ENCODE assay signal across 30 mouse cellular contexts in the genomic region with DNA sequence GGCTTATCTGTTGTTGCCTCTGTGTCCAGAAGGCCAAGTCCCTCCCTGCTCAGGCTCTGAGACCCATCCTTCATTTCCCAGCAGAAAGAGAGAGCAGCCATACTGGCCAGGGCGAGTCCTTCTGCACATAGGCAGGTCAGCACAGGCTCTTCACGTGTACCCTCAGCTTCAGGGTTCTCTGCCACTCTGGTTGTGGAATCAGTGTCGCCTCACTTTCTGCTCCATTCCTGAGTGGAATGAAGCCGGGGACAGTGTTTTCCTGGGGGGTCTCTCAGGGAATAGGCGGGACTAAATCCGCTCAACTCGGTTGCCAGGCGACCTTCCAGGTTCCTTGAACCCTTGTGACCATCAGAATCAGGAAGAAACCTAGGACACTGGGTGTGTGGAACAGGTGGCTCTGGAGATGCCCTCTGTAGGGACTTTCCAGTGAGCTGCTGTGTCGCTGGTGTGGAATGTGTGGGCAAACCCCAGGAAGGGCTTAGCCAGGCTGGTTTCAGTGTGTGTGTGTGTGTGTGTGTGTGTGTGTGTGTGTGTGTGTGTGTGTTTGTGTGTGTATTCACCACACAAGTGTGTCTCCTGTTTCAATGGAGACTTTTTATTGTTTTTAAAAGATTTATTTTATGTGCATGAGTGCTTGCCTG. TPM values are rescaled to one million over a fixed set of nuclear protein-coding genes. Genes with fewer than 3 reads are reported as not detected.
DNase-seq lines count a peak whose midpoint lies in the region; ATAC-seq and TF ChIP-seq lines count a peak whose summit lies in the region.
"Had no signal": no experiment of that assay in that cellular context is flagged by ENCODE, and none has a peak within 500 bp of the region (broad histone marks: within the 10 kb centered on the region; RNA-seq: fewer than 3 reads in every experiment).

No protein-coding gene starts in this region.

- in situ Hi-C loops in Patski (cut with MboI; ENCODE audit: low pct_unique_long_range_greater_than_20kb), result no loop called here

- H3K9me3 ChIP-seq in forebrain, postnatal 0 days (ENCODE audit: low read length), result no peaks in the 10 kb centered on the region
- H3K9me3 ChIP-seq: hindbrain, embryonic 13.5 days; limb, embryonic 13.5 days; midbrain, embryonic 13.5 days; neural tube, embryonic 15.5 days had no signal

- WGBS in lung, adult 2 months, result 72% methylated on average over 9 of the region's 9 CpGs
- 76% methylated on average over 9 of the region's 9 CpGs for WGBS in forebrain, postnatal 0 days
- WGBS in kidney, adult 2 months, result 76% methylated on average over 9 of the region's 9 CpGs

- no peaks in the 10 kb centered on the region for H3K27me3 ChIP-seq in Patski
- H3K27me3 ChIP-seq in forebrain, postnatal 0 days (ENCODE audit: insufficient read depth, low read length), result no peaks in the 10 kb centered on the region
- H3K27me3 ChIP-seq in kidney, adult 2 months (replicated peaks; ENCODE audit: control insufficient read depth, insufficient read depth, low read length), result no peaks in the 10 kb centered on the region
- H3K27me3 ChIP-seq: hindbrain, embryonic 13.5 days; limb, embryonic 13.5 days; midbrain, embryonic 13.5 days; neural tube, embryonic 15.5 days had no signal

- no peak overlapping the region for H3K9ac ChIP-seq in forebrain, postnatal 0 days
- H3K9ac ChIP-seq: hindbrain, embryonic 13.5 days; limb, embryonic 13.5 days; midbrain, embryonic 13.5 days; neural tube, embryonic 15.5 days had no signal

- H3K27ac ChIP-seq in gastrocnemius, adult 2 months, result peak overlapping the region; percentile 85; the same call in 1 of the 2 replicates
- no peak overlapping the region for H3K27ac ChIP-seq in forebrain, postnatal 0 days (ENCODE audit: low read depth, low read length)
- H3K27ac ChIP-seq in kidney, adult 2 months (ENCODE audit: insufficient read depth, low read depth, low read length), result no peak overlapping the region
- H3K27ac ChIP-seq: hindbrain, embryonic 13.5 days; layer of hippocampus, adult 2 months; limb, embryonic 13.5 days; midbrain, embryonic 13.5 days; neural tube, embryonic 15.5 days had no signal

- no peak for TF ChIP-seq CTCF in gastrocnemius, adult 2 months (IDR thresholded peaks at IDR 0.05)
- no peak for TF ChIP-seq CTCF in lung, adult 2 months (IDR thresholded peaks at IDR 0.05; ENCODE audit: insufficient read depth, low read length)
- no peak for TF ChIP-seq CTCF in Patski (IDR thresholded peaks at IDR 0.05)
- TF ChIP-seq CTCF in forebrain, postnatal 0 days (IDR thresholded peaks at IDR 0.05; ENCODE audit: low read depth), result no peak
- no peak for TF ChIP-seq CTCF in kidney, adult 2 months (conservative IDR thresholded peaks at IDR 0.05; ENCODE audit: insufficient read depth, insufficient read length, low read depth, low read length)

- TF ChIP-seq POLR2A in lung, adult 2 months (IDR thresholded peaks at IDR 0.05; ENCODE audit: borderline replicate concordance, extremely low read depth, low read depth, low read length), result no peak
- no peak for TF ChIP-seq POLR2A in kidney, adult 2 months (IDR thresholded peaks at IDR 0.05; ENCODE audit: low read depth, low read length)

- H3K4me2 ChIP-seq in forebrain, postnatal 0 days (ENCODE audit: low read depth), result no peak overlapping the region
- H3K4me2 ChIP-seq: heart, embryonic 11.5 days; hindbrain, embryonic 13.5 days; limb, embryonic 13.5 days; liver, embryonic 11.5 days; midbrain, embryonic 13.5 days; neural tube, embryonic 15.5 days had no signal

- H3K4me3 ChIP-seq in gastrocnemius, adult 2 months, result no peak overlapping the region
- H3K4me3 ChIP-seq in lung, adult 2 months (replicated peaks; ENCODE audit: extremely low read depth, low read depth, low read length), result no peak overlapping the region
- no peak overlapping the region for H3K4me3 ChIP-seq in forebrain, postnatal 0 days (ENCODE audit: low read depth, low read length)
- no peak overlapping the region for H3K4me3 ChIP-seq in kidney, adult 2 months (ENCODE audit: insufficient read depth, low read depth, low read length)
- H3K4me3 ChIP-seq: erythroblast, embryonic 14.5 days; hindbrain, embryonic 13.5 days; layer of hippocampus, adult 2 months; limb, embryonic 13.5 days; midbrain, embryonic 13.5 days; neural tube, embryonic 15.5 days had no signal

- POLR2A ChIA-PET in Patski (lab: Charles Lee), result interaction anchor here (0.7 kb wide), 1 partner anchor 31 kb away, joined by 3 read pairs; the partner anchor contains the start of gene Ttll1

- ATAC-seq in Patski, result peak; percentile 65
- no peak for ATAC-seq in forebrain, postnatal 0 days
- ATAC-seq: activated CD4-positive, CD25-positive, alpha-beta regulatory T cell, adult 4 months; midbrain, embryonic 13.5 days had no signal

- CTCF ChIA-PET in Patski (lab: Charles Lee), result no interaction called here

- peaks cover 9% of the 10 kb centered on the region for H3K4me1 ChIP-seq in lung, adult 2 months (ENCODE audit: control insufficient read depth, insufficient read depth, low read length)
- H3K4me1 ChIP-seq in forebrain, postnatal 0 days (ENCODE audit: insufficient read depth), result no peaks in the 10 kb centered on the region
- peaks cover 20% of the 10 kb centered on the region for H3K4me1 ChIP-seq in kidney, adult 2 months (ENCODE audit: control insufficient read depth, insufficient read depth, low read length)
- H3K4me1 ChIP-seq: hindbrain, embryonic 13.5 days; midbrain, embryonic 13.5 days; neural tube, embryonic 15.5 days had no signal

- peaks cover 13% of the 10 kb centered on the region for H3K36me3 ChIP-seq in forebrain, postnatal 0 days (ENCODE audit: insufficient read depth)
- no peaks in the 10 kb centered on the region for H3K36me3 ChIP-seq in kidney, adult 2 months (ENCODE audit: control insufficient read depth, insufficient read depth, low read length)

- intact Hi-C loops in gastrocnemius, adult 2 months (cut with DNase I), result no loop called here
- intact Hi-C loops in gastrocnemius, postnatal 14 days (cut with DNase I; ENCODE audit: low total_unique reads), result no loop called here

- DNase-seq in gastrocnemius, adult 2 months, result peak; percentile 45
- DNase-seq in gastrocnemius, postnatal 14 days, result no peak
- DNase-seq in lung, postnatal 36 days, result peak; percentile 59
- DNase-seq in lung, adult 2 months, result no peak
- no peak for DNase-seq in Patski (ENCODE audit: low read depth, low spot score)
- DNase-seq in forebrain, postnatal 0 days, result no peak
- no peak for DNase-seq in kidney, adult 2 months
- DNase-seq: adrenal gland, adult 2 months; cerebellum, adult 2 months; cerebellum, postnatal 14 days; gastrocnemius, postnatal 25 days; heart, adult 11 months; heart, postnatal 4 days; kidney, adult 18-20 months; kidney, postnatal 36 days; lung, postnatal 14 days; retina, postnatal 1 day; right cerebral cortex, postnatal 25 days; thymus, postnatal 4 days had no signal

RNA-seq across cellular contexts. Expression of gene Bik, which starts 15.1 kb away (rescaled TPM):
- total RNA-seq in gastrocnemius, adult 2 months (2021), result 1 to 10 TPM in 1 of 2 experiments, under 1 TPM in 1; 0.50 to 1.2 TPM
- total RNA-seq in gastrocnemius, postnatal 14 days (2021), result 1 to 10 TPM; 2.8 to 3.2 TPM
- 21.8 and 25.1 TPM in 2 replicates for polyA plus RNA-seq in lung, adult 2 months (2012; rRNA removed)
- polyA plus RNA-seq in Patski (2021), result 0.15 TPM
- not detected in 2 replicates for total RNA-seq in forebrain, postnatal 0 days (2014; rRNA removed)
- polyA plus RNA-seq in forebrain, postnatal 0 days (2015; fragmentation: Nextera tagmentation; extraction: Ambion mirVana), result 0.33 and 0.84 TPM in 2 replicates
- polyA plus RNA-seq in kidney, adult 2 months (2012; rRNA removed), result 18.9 and 20.8 TPM in 2 replicates
- total RNA-seq: layer of hippocampus, adult 2 months; layer of hippocampus, postnatal 25 days; left cerebral cortex, postnatal 36 days had no signal
- polyA plus RNA-seq: erythroblast, embryonic 14.5 days had no signal

RNA-seq across cellular contexts. Expression of gene Tspo, which starts 21.6 kb away (rescaled TPM):
- total RNA-seq in gastrocnemius, adult 2 months (2021), result 10 to 100 TPM; 22.2 to 22.7 TPM
- 10 to 100 TPM; 24.9 to 33.5 TPM for total RNA-seq in gastrocnemius, postnatal 14 days (2021)
- 396 and 550 TPM in 2 replicates for polyA plus RNA-seq in lung, adult 2 months (2012; rRNA removed)
- 226 TPM for polyA plus RNA-seq in Patski (2021)
- total RNA-seq in forebrain, postnatal 0 days (2014; rRNA removed), result 5.7 and 13.6 TPM in 2 replicates
- 15.3 and 18.0 TPM in 2 replicates for polyA plus RNA-seq in forebrain, postnatal 0 days (2015; fragmentation: Nextera tagmentation; extraction: Ambion mirVana)
- 402 and 410 TPM in 2 replicates for polyA plus RNA-seq in kidney, adult 2 months (2012; rRNA removed)

RNA-seq across cellular contexts. Expression of gene Mcat, which starts 21.8 kb away (rescaled TPM):
- 10 to 100 TPM; 18.6 to 23.8 TPM for total RNA-seq in gastrocnemius, adult 2 months (2021)
- total RNA-seq in gastrocnemius, postnatal 14 days (2021), result 10 to 100 TPM; 20.4 to 21.9 TPM
- polyA plus RNA-seq in lung, adult 2 months (2012; rRNA removed), result 17.4 and 17.9 TPM in 2 replicates
- polyA plus RNA-seq in Patski (2021), result 26.7 TPM
- total RNA-seq in forebrain, postnatal 0 days (2014; rRNA removed), result 50.3 and 53.8 TPM in 2 replicates
- 40.9 and 46.3 TPM in 2 replicates for polyA plus RNA-seq in forebrain, postnatal 0 days (2015; fragmentation: Nextera tagmentation; extraction: Ambion mirVana)
- polyA plus RNA-seq in kidney, adult 2 months (2012; rRNA removed), result 31.8 and 34.3 TPM in 2 replicates

RNA-seq across cellular contexts. Expression of gene Ttll1, which starts 31.1 kb away (rescaled TPM):
- 1 to 10 TPM; 2.5 to 3.8 TPM for total RNA-seq in gastrocnemius, adult 2 months (2021)
- 1 to 10 TPM; 3.6 to 5.1 TPM for total RNA-seq in gastrocnemius, postnatal 14 days (2021)
- polyA plus RNA-seq in lung, adult 2 months (2012; rRNA removed), result 9.0 and 12.6 TPM in 2 replicates
- 28.2 TPM for polyA plus RNA-seq in Patski (2021)
- total RNA-seq in forebrain, postnatal 0 days (2014; rRNA removed), result 39.5 and 47.4 TPM in 2 replicates
- 76.2 and 115 TPM in 2 replicates for polyA plus RNA-seq in forebrain, postnatal 0 days (2015; fragmentation: Nextera tagmentation; extraction: Ambion mirVana)
- polyA plus RNA-seq in kidney, adult 2 months (2012; rRNA removed), result 10.3 and 11.1 TPM in 2 replicates

RNA-seq across cellular contexts. Expression of gene Ttll12, which starts 53.2 kb away (rescaled TPM):
- total RNA-seq in gastrocnemius, adult 2 months (2021), result 1 to 10 TPM; 3.4 to 4.9 TPM
- total RNA-seq in gastrocnemius, postnatal 14 days (2021), result 1 to 10 TPM; 6.3 to 8.3 TPM
- 19.2 and 21.6 TPM in 2 replicates for polyA plus RNA-seq in lung, adult 2 months (2012; rRNA removed)
- 53.0 TPM for polyA plus RNA-seq in Patski (2021)
- 42.9 and 43.3 TPM in 2 replicates for total RNA-seq in forebrain, postnatal 0 days (2014; rRNA removed)
- polyA plus RNA-seq in forebrain, postnatal 0 days (2015; fragmentation: Nextera tagmentation; extraction: Ambion mirVana), result 34.8 and 38.7 TPM in 2 replicates
- 18.0 and 20.5 TPM in 2 replicates for polyA plus RNA-seq in kidney, adult 2 months (2012; rRNA removed)

Comparison
In these comparisons a context has a peak if more than half of its experiments do, and no peak if none do; other contexts are left out.
1. DNase-seq: peak in gastrocnemius, adult 2 months (single experiment) and lung, postnatal 36 days (single experiment); none in gastrocnemius, postnatal 14 days (single experiment), lung, adult 2 months (single experiment), Patski (single experiment), forebrain, postnatal 0 days (single experiment) and kidney, adult 2 months (single experiment).
2. RNA of gene Bik, which starts 15.1 kb away (polyA plus RNA-seq): 21.8 to 25.1 TPM in lung, adult 2 months and 18.9 to 20.8 TPM in kidney, adult 2 months; 0.33 to 0.84 TPM in forebrain, postnatal 0 days and 0.15 TPM in Patski (single experiment); every median in the first group is over 10 times any median in the second.
3. RNA of gene Tspo, which starts 21.6 kb away (polyA plus RNA-seq): 402 to 410 TPM in kidney, adult 2 months, 396 to 550 TPM in lung, adult 2 months and 226 TPM in Patski (single experiment); 15.3 to 18.0 TPM in forebrain, postnatal 0 days; every median in the first group is over 10 times any median in the second.